Mouse (Mus musculus): Measurements from ENCODE around the gene Dnajc27. TPM values are rescaled to one million over a fixed set of nuclear protein-coding genes. Genes with fewer than 3 reads are reported as not detected.
A peak's percentile ranks its signal among the peaks of the same experiment; 100 is the strongest.

Dnajc27 gene
- total RNA-seq (2022) = 10 to 100 TPM; 10.0 to 14.9 (median 11.2) TPM

DNA sequence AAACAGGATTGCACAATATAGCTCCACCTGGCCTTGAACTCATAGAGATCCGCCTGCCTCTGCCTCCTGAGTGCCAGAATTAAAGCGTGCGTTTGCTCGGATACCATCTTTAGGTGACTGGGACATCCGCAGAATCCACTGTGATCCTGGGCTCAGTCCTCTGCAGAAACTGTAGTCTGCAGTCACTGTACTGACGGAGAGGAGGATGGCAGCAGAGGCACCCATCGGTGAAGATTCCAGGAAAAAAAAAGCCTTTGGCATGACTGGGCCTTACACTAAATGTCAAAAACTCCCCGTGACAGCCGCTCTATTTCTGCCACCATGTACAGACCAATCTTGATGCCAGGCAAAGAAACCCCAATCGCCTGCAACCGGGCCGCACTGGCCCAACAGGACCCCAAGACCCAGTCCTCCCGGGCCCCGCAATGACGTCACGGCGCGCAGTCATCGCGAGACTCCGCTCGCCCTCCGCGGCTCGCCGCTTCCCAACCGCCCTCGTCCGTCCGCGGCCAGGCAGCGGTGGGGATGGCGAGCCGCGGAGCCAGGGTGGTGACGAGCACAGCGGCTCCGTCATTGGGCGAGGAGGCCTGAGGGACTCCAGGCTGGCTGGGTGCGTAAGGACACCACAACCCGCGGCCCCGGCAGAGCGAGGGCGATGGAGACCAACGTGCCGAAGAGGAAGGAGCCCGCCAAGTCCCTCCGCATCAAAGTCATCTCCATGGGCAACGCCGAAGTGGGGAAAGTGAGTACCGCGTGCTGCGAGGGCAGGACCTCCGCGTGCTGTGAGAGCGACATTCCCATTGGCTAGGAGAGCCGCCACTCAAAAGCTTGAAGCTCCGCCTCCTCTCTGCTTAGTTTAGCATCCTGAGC, at the start of gene Dnajc27:
Gene Dnajc27, plus strand, starts transcription at position 452 of the 870 bp plus-strand sequence.
- DNase-seq (ENCODE audit: low spot score) = peak; percentile 97

- DNase-seq (ENCODE audit: low spot score) = no peak
Observed at GRCm38 (mm10) chr12:4036157-4036556, 46.2 kb upstream of the Dnajc27 start.

- no peak for DNase-seq (ENCODE audit: low spot score)
Observed at GRCm38 (mm10) chr12:4037511-4037910, 44.9 kb upstream of the Dnajc27 start.

GRCm38 (mm10) chr12:4038061-4039041, 44.0 kb upstream of the Dnajc27 start, which contains the start of gene Efr3b:
Gene Efr3b (minus strand): TSS chr12:4038915.
- peak; percentile 69 for DNase-seq (ENCODE audit: low spot score)

DNA sequence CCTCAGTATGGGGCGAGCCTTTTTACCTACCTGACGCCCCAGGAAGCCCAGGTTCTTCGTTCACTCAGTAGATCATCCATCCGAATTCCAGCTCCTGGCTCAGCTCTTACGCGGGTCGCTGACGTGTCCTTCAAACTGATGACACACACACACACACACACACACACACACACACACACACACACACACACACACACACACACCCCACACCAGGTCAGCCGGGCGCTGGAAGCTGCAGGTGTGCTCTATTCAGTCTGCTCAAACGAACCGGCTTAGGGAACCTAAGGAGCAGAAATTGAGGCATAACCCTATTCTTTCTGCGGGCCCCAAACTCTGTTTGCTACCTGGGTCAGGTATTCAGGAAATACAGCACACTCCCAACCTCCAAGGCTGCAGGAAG, 43.3 kb upstream of the Dnajc27 start:
- DNase-seq (ENCODE audit: low spot score) = no peak

- DNase-seq (ENCODE audit: low spot score) = no peak
Observed at GRCm38 (mm10) chr12:4042411-4042810, 40.0 kb upstream of the Dnajc27 start.

- DNase-seq (ENCODE audit: low spot score) = no peak
Observed at GRCm38 (mm10) chr12:4045992-4046391, 36.4 kb upstream of the Dnajc27 start.

DNA sequence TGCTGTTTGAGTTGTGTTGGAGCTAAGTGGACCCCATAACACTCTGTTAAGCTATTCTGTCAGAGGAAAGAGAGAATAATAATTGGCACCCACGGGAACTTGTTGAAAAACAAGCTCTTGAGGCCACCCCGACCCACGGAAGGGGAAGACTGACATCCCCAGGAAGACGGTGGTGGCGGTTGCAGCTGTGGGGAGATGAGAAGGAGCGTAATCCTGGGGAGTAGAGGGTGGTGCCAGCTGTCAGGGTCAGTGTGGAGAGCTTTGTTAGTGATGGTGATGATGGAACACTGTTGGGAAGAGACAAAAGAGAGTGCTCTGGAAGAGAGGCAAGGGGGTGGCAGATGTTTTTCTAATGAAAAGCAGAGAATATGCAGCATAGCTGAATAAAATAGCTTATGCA, 34.4 kb upstream of the Dnajc27 start:
- no peak for DNase-seq (ENCODE audit: low spot score)

- DNase-seq (ENCODE audit: low spot score) = no peak
Observed at GRCm38 (mm10) chr12:4050861-4051425, 31.4 kb upstream of the Dnajc27 start.

DNA sequence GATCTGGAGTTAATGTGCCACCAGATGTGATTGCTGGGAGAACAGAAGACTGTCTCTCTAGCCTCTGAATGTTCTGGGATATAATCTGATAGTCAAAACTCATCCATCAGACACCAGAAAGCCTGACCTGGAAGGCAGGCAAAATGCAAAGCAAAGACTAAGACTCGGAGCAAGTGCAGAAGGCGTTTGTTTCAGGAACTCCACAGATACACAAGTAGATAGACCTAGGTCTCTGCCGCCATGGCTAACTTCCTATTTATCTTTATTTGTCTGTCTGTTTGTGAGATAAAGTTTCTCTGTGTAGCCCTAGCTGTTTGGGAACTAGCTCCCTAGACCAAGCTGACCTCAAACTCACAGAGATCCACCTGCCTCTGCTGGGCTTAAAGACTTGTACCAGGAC, 28.7 kb upstream of the Dnajc27 start:
- no peak for DNase-seq (ENCODE audit: low spot score)

DNA sequence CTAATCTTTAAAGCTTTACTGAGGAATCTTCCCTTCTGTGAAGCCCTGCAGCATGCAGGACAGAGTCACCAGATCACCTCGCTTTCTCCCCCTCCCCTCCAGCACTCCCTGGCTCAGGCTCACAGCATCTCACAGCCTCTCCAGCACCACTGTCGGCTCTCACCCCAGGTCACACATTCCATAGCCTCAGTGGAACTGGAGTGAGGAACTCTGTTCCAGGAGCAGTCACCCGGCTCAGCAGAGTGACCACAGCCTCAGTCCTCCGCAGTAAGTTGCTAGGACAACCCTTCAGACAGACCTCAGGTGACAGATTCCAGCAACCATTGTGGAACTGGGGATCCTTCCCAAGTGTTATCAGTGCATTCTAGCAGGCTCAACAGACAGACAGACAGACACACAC, 27.5 kb upstream of the Dnajc27 start:
- DNase-seq (ENCODE audit: low spot score) = no peak

- no peak for DNase-seq (ENCODE audit: low spot score)
Observed at GRCm38 (mm10) chr12:4058321-4058720, 24.1 kb upstream of the Dnajc27 start.

- no peak for DNase-seq (ENCODE audit: low spot score)
Observed at GRCm38 (mm10) chr12:4059683-4060082, 22.7 kb upstream of the Dnajc27 start.

DNA sequence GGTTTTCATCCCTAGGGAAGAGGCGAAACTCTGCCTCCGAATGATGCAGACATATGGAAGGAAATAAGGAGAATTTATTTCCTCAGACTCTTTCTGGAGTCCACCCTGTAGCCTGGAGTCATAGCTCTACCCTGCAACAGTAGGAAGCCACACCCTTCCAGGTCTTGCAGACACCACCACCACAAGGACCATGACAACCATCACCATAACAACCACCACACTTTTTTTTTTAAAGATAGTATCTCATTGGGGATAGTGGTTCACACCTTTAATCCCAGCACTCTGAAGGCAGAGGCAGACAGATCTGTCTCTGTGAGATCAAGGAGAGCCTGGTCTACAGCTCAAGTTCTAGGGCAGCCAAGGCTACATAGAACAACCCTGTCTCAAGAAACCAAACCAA, 16.9 kb upstream of the Dnajc27 start:
- DNase-seq (ENCODE audit: low spot score) = no peak

DNA sequence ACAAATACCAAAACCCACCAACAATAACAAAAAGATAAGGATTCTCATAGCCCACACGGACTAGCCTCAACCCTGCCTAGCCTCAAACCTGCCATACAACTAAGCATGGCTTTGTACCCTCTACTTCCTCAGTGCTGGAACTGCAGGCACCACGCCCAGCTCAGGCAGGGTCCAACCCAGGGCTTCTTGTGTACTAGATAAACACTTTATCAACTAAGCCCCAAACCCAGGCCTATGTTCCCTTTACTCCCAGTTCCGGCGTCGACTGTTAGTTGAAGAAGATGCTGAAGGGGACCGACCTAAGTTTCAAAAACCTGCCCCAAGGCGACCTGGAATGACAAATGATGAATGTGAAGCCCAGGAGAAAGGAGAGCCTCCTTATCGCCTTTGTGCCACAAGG, 16.4 kb upstream of the Dnajc27 start:
- DNase-seq (ENCODE audit: low spot score) = no peak

- no peak for DNase-seq (ENCODE audit: low spot score)
Observed at GRCm38 (mm10) chr12:4066681-4067459, 15.5 kb upstream of the Dnajc27 start.

GRCm38 (mm10) chr12:4068551-4068950, 13.8 kb upstream of the Dnajc27 start:
- DNase-seq (ENCODE audit: low spot score) = no peak

DNA sequence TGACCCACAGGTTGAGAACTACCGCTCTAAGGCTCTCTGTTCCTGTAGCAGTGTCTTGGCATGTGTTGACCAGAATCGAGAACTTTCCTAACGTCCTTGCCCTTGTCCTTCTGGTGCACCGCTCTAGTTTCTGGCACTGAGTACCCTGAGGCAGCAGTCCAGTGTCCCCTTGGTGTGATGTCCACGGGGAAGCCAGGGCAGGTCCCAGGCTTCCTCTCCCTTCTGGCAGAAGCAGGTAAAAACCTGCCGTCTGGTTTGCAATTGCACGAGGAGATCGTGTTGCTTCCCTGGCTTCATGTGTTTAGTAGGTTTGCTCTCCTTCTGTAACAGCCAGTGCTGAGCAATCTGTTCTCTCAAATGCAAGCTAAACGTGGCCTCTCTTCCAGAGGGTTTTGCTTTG, 10.7 kb upstream of the Dnajc27 start:
- no peak for DNase-seq (ENCODE audit: low spot score)

DNA sequence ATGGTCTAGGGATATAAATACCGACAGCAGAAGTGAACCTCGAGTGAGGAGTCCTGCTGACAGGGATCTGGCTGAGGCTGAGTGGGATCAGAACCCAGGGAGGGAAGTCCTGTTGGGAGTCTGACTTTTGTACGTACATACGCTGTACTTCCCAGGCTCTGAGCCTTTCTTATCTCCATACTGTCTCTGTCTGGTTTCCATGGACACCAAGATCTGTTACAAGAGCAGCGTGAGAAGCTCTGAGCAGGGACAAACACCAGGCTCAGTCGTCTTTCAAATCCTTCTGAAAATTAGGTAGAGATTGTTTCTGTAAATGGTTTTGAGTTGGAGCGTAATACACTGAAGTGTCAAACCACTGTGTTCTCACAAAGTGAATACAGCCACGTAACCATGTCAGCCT, 7.0 kb upstream of the Dnajc27 start:
- DNase-seq (ENCODE audit: low spot score) = no peak

DNA sequence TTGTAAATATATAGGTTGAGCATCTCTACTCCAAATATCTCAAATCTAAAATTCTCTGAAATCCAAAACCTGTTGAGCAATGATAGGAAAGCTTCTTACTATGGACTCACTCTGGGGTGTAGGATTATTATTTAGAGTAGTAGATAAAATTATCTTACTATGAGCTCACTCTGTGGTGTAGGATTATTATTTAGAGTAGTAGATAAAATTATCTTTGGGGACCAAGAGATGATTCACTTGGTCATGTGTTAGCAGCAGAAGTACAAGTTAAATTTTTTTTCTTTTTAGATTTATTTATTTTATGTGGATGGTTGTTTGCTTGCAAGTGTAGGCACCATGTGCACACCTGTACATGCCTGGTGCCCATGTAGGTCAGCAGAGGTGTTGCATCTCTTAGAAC, 6.0 kb upstream of the Dnajc27 start:
- no peak for DNase-seq (ENCODE audit: low spot score)

GRCm38 (mm10) chr12:4078069-4078468, 4.3 kb upstream of the Dnajc27 start:
- no peak for DNase-seq (ENCODE audit: low spot score)
